Mouse (Mus musculus) large intestine, adult 2 months (tissue): ENCODE results near the gene Atrnl1. TPM values are rescaled to one million over a fixed set of nuclear protein-coding genes. Genes with fewer than 3 reads are reported as not detected.

ENCODE experiments used
- DNase-seq: peaks from one replicate; pipeline ENCODE4 v3.0.0-alpha.2; 2012; ENCODE audit warnings: low read depth, low spot score
- WGBS: fragments of 180-500 bp; shearing (Covaris S2); methylation state at CpG from one replicate; pipeline ENCODE4 v1.1.7; 2018; 5-methylcytosine and 5-hydroxymethylcytosine counted together
- polyA plus RNA-seq: library from polyadenylated mRNA; depleted of rRNA; stranded (reverse); fragments of >200 nt; gene quantifications from 2 replicates; pipeline ENCODE4 v1.2.3, GENCODE M21; 2012

The Atrnl1 gene
- polyA plus RNA-seq, 1 experiment: 6.8 TPM

DNA sequence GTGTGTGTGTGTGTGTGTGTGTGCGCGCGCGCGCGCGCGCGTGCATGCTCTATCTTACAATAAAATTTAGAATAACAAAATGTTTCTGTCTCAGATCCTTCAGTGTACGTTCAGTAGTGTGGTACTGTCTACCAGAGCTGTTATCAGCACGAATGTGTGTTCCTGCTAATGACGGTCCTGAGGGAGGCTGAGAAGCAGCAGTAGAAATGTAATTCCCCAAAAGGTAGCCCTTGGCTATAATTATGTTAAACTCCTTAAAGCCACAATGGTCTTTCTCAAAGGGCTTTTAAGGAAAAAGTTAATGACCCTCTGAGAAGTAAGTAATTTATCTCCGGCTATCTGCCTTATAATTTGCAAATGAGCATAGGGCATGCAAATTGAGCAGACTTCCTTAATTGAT, 441.1 kb downstream of the Atrnl1 start:
- DNase-seq: no peak
- 95% methylated on average over 13 of the region's 13 CpGs for WGBS

DNA sequence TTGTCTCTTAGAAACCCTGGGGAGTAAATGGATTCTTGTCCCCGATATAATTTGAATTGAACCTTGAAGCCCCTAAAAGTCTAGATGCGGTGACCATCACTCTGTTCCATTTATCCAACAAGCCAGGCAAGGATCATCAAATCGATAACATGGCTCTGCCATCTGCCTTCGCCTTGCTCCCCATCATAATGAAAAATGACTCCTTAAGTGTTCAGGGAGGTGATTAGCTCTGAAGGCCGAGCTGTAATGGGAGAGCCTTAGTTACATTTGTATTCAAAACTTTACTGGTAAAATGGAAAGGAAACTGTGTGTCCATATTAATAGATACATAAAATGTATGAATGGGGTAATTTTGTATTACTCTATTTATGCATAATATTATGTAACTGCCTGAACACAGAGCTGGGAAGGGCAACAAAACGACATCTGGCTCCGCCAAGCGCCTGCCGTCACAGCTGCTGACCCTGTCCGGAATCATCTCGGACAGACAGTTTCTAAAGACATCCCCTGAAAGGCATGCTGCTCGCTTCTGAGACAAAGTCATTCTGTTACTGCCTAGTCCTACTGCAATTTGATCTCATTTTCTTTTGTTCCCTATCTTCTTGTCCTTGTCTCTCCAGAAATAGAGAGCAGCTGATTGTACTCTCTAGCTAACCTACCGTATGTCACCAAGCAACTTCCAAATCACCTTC, 441.8 kb downstream of the Atrnl1 start:
- no peak for DNase-seq
- 87% methylated on average over 13 of the region's 13 CpGs for WGBS

GRCm38 (mm10) chr19:58059719-58060118, 448.9 kb downstream of the Atrnl1 start:
- WGBS: 79% methylated on average over 9 of the region's 9 CpGs
- no peak for DNase-seq

DNA sequence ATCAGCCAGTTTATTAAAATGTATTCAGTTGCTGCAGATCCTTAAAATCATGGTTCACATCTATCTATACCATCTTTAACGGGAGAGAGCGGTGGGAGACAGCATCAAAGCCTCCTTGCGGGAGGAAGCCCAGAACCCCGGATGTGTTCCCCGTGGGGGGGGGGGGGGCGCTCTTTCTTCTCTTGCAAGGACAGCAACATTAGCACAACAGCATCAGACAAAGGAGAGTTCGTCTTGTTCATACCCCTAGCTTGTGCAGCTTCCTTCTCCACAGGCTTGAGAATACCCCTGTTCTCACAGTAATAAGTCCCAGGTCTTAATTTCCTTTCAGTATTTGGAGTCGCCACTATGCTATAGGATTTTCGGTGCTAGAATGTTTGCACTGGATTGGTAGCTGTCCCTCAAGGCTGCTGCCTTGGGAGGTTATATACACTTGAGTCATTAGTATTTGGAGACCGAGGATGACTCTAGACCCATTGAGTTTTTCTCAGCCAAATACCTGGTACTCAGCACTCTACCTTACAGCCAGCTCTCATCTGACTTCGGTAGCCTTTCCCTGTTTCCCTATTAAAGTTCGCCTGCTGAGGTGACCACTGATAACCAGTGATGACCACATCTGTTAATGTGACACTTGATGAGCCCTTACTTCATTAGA, 449.5 kb downstream of the Atrnl1 start:
- no peak for DNase-seq
- 73% methylated on average over 12 of the region's 12 CpGs for WGBS

- WGBS: 66% methylated on average over 15 of the region's 15 CpGs
- DNase-seq: no peak
Measured at GRCm38 (mm10) chr19:58060854-58061358, 450.1 kb downstream of the Atrnl1 start.

DNA sequence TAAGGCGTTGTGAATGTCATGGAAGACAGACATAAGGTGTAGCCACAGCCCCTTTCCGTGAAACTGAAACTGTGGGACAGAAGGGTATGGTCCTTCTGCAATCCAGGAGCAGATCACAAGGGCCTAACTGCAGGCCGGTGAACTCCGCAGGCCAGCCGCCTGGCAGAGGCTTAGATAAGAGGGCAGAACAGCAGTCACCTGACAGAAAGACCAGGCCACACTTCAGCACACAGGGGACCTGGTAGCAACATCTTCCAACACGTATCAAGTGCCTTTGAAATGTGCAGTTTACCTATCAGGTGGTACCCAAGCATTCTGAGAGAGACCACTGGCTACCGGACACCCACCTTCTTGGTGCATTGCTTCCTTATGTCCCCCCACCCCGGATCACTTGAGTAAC, 451.1 kb downstream of the Atrnl1 start:
- no peak for DNase-seq
- WGBS: 95% methylated on average over 8 of the region's 8 CpGs

- 68% methylated on average over 6 of the region's 6 CpGs for WGBS
- DNase-seq: no peak
Measured at GRCm38 (mm10) chr19:58063541-58063940, 452.7 kb downstream of the Atrnl1 start.

- 60% methylated on average over 16 of the region's 16 CpGs for WGBS
- no peak for DNase-seq
Measured at GRCm38 (mm10) chr19:58064116-58065000, 453.5 kb downstream of the Atrnl1 start.

- DNase-seq: no peak
- 57% methylated on average over 5 of the region's 5 CpGs for WGBS
Measured at GRCm38 (mm10) chr19:58065001-58065314, 454.1 kb downstream of the Atrnl1 start.

- WGBS: 88% methylated on average over 2 of the region's 2 CpGs
- DNase-seq: no peak
Measured at GRCm38 (mm10) chr19:58065514-58065913, 454.7 kb downstream of the Atrnl1 start.

GRCm38 (mm10) chr19:58068114-58068513, 457.3 kb downstream of the Atrnl1 start:
- WGBS: 47% methylated on average over 2 of the region's 2 CpGs
- no peak for DNase-seq

GRCm38 (mm10) chr19:58068958-58069357, 458.1 kb downstream of the Atrnl1 start:
- 79% methylated on average over 2 of the region's 2 CpGs for WGBS
- no peak for DNase-seq

GRCm38 (mm10) chr19:58072404-58072803, 461.6 kb downstream of the Atrnl1 start:
- 68% methylated on average over 5 of the region's 5 CpGs for WGBS
- no peak for DNase-seq

- WGBS: 93% methylated on average over 9 of the region's 9 CpGs
- no peak for DNase-seq
Measured at GRCm38 (mm10) chr19:58072846-58073245, 462.0 kb downstream of the Atrnl1 start.

GRCm38 (mm10) chr19:58075252-58075651, 464.4 kb downstream of the Atrnl1 start:
- DNase-seq: no peak
- WGBS: 75% methylated on average over 6 of the region's 6 CpGs

GRCm38 (mm10) chr19:58076961-58077371, 466.1 kb downstream of the Atrnl1 start:
- WGBS: 86% methylated on average over 14 of the region's 14 CpGs
- DNase-seq: no peak

DNA sequence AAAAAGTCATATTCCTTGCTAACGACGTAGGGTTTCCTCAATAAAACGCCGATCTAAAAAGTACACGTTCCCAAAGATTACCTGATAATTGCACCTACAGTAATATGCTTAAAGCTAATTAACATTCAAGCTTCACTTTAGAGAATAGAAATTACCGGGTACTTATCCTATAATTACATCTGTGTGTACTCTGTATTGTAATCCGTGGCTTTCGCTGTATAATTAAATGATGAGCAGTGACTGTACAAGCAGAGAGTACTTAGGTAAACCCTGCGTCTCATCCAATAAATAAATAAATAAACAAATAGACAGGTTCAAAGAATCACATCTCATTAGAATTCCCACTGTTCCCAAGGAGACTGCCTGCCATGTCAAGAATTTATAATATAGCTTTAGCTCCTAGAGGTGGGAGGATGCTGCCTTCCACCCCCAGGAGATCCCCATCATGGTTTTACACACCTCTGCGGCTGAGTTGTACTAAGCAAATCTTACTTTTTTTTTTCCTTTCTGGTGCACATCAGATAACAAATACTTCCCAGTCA, 466.8 kb downstream of the Atrnl1 start:
- DNase-seq: no peak
- 78% methylated on average over 10 of the region's 10 CpGs for WGBS

DNA sequence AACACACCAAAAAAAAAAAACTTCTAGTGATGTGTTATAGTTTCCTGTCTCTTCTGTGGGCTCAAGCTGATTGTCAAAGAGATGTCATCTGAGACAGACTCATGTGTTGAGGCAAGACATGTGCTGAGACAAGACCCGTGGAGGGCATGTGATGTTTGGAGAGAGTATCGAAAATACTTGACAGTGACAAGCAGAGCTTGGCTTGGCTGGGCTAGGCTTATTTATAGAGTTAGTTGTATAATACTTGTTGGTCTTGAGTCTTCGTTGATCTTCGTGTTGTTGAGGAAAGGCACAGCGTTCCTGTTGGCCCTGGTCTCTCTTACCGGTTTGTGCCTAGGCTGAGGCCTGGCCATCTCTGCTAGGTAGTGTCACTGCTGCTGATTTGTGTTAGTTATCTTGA, 469.3 kb downstream of the Atrnl1 start:
- 93% methylated on average over 6 of the region's 6 CpGs for WGBS

GRCm38 (mm10) chr19:58082751-58083150, 471.9 kb downstream of the Atrnl1 start:
- WGBS: 98% methylated on average over 19 of the region's 19 CpGs
- DNase-seq: no peak

More for the DNA sequence above, 469.3 kb downstream of the Atrnl1 start:
- no peak for DNase-seq

DNA sequence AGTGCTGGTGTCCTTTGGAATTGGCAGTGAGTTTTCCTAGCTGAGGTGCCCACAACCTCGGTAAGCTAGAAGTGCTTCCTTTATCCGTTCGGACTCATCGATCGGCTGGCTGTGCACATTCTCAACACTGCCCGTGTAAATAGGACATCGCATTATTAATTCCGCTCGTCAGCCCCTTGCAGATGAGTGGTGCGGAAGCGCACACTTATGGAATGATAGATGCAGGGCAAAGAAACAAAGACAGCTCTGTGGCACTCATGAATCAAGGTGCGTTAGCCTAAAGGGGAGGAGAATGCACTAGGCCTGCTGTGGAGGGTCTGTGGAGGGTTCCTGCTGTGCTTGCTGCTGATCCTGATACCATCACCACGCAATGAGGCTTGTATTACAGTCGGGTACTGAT, 474.0 kb downstream of the Atrnl1 start:
- no peak for DNase-seq
- WGBS: 96% methylated on average over 14 of the region's 14 CpGs
